Mouse (Mus musculus): ENCODE results near the gene Prmt1. TPM values are rescaled to one million over a fixed set of nuclear protein-coding genes. Genes with fewer than 3 reads are reported as not detected.

The Prmt1 gene
- total RNA-seq (2023), result 10 to 100 TPM; 74.9 to 80.6 TPM

GRCm38 (mm10) chr7:44986192-44986878, at the start of gene Prmt1:
TSS of gene Prmt1 (minus strand) at chr7:44986568.

DNA sequence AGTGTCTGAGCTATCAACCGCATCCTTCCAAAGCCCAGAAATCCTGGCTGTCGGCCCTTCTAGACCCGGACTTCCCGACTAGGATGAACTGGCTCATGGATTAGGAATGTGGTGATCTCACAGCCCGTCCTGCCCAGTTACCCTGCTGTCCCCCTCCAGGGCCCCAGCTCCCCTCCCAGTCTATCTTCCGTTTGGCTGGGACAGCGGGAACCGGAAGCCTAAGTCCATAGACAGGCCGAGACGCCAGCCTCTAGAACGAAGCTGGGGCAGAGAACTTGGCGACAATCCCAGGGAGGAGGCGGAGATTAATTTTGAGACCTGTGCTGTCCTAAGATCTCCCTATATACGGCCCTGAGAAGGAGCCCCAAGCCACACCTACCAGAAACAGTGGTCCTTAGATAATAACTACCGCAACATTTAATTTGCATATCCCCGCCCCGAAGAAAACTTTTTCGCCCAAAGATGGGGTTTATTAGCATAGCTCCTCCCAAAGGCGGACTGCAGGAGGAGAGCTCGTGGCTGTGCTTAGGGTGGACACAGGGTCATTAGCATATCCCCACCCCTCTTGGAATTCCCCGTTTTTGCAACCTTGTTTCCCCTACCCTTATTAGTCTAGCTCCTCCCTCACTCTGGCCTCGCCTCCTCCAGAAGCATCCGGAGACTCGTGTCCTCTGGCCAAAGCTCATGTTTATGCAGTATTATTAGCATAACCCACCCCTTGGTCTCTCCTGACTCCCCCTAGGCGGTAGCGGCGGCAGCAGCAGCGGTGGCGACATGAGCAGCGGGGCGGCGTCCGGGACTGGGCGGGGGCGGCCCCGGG, 31.1 kb upstream of the Prmt1 start, which contains the start of gene Rras:
Gene Rras (plus strand): TSS at position 720 of the 820 bp plus-strand sequence.

GRCm38 (mm10) chr7:45015957-45016612, 29.7 kb upstream of the Prmt1 start, which contains the start of gene Scaf1:
TSS of gene Scaf1 (minus strand) at chr7:45016363.

GRCm38 (mm10) chr7:44998501-44998955, 12.2 kb upstream of the Prmt1 start, which contains the start of gene Bcl2l12:
TSS of gene Bcl2l12 (minus strand) at chr7:44998712.

DNA sequence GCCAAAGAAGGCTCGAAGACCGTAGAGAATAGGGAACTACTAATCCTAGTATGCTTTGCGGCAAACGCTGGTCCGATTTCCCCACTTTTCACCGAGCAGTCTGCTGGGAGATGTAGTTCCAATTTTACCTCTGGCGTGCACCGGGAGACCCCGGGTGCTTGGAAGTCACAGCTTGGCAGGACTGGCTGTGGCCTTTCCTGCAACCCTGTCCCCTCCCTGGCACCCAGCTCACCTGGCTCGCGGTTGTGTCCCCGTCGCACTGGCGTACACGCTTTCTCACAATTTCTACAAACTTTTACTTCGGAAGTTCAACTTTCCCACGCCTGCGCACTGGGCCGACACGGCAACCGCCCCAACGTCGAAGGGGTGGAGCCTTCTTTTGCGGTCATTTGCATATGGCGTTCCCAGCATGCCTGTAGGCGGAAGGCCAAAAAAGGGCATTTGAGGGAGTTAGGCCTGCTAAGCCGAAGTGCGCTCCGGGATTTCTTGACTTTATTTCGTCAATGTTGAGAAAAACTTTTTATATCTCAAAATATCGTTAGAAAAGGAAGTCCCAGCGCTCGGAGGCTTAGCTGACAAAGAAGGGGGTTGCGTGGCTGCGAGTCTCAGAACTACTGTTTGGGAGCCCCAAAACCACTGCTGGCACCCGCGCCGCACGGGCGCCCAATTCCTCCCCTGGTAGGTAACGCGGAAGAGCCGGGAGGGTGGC, 11.0 kb upstream of the Prmt1 start, which contains the start of gene Irf3:
Gene Irf3 (plus strand): TSS at position 418 of the 709 bp plus-strand sequence.

GRCm38 (mm10) chr7:44974383-44975116, 11.8 kb downstream of the Prmt1 start, which contains the start of gene Cpt1c:
TSS of gene Cpt1c (minus strand) at chr7:44974851.

DNA sequence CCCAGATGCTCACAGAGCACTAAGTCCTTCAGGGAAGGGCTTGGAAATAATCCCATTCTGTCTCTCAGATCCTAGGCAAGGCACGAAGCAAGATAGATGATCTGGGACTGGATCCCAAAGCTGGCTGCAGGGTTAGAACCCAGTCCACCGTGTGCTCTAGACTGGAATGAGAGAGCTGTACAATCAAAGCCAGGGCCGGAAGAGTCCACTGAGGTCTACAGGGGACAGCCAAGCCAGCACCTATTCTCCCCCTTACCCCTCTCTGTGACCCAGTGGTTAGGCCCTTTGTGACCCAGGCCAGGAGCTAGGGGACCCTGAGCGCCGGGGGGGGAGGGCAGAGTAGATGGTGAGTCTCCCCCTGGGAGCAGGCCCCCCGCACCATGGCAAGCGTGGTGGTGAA, 43.5 kb downstream of the Prmt1 start, which contains the start of gene Tsks:
Gene Tsks (plus strand): TSS at position 301 of the 400 bp plus-strand sequence.

GRCm38 (mm10) chr7:44929204-44930151, 56.9 kb downstream of the Prmt1 start, which contains the start of gene Ap2a1:
TSS of gene Ap2a1 (minus strand) at chr7:44929496.

Other genes with a start within 250 kb of the Prmt1 start
- gene Vrk3, start 238.2 kb downstream of the Prmt1 start, total RNA-seq (2023), result 10 to 100 TPM; 49.7 to 52.8 TPM
- gene Zfp473, start 235.5 kb downstream of the Prmt1 start, total RNA-seq (2023), result 1 to 10 TPM; 1.4 to 1.9 TPM
- 10 to 100 TPM; 44.3 to 53.6 TPM for gene Nup62, start 170.5 kb downstream of the Prmt1 start, total RNA-seq (2023)
- gene Il4i1, start 170.2 kb downstream of the Prmt1 start, total RNA-seq (2023), result 1 to 10 TPM; 1.5 to 1.7 TPM
- gene Atf5, start 169.9 kb downstream of the Prmt1 start, total RNA-seq (2023), result 1 to 10 TPM; 5.6 to 6.6 TPM
- 10 to 100 TPM; 13.9 to 17.4 TPM for gene Akt1s1, start 137.6 kb downstream of the Prmt1 start, total RNA-seq (2023)
- gene Tbc1d17, start 137.5 kb downstream of the Prmt1 start, total RNA-seq (2023), result 10 to 100 TPM; 33.5 to 33.6 TPM
- 100 to 1,000 TPM; 379 to 392 TPM for gene Pnkp, start 129.4 kb downstream of the Prmt1 start, total RNA-seq (2023)
- gene Ptov1, start 116.8 kb downstream of the Prmt1 start, total RNA-seq (2023), result 10 to 100 TPM; 33.3 to 35.2 TPM
- 10 to 100 TPM; 36.7 to 44.1 TPM for gene Med25, start 93.9 kb downstream of the Prmt1 start, total RNA-seq (2023)
- gene Fuz, start 90.5 kb downstream of the Prmt1 start, total RNA-seq (2023), result 1 to 10 TPM; 5.7 to 7.4 TPM
- 10 to 100 TPM; 70.1 to 74.6 TPM for gene Ap2a1, start 57.1 kb downstream of the Prmt1 start, total RNA-seq (2023)
- not detected for gene Tsks, start 43.4 kb downstream of the Prmt1 start, total RNA-seq (2023)
- gene Cpt1c, start 11.7 kb downstream of the Prmt1 start, total RNA-seq (2023), result under 1 TPM; 0.53 to 0.85 TPM
- 10 to 100 TPM; 63.0 to 71.9 TPM for gene Irf3, start 11.1 kb upstream of the Prmt1 start, total RNA-seq (2023)
- 10 to 100 TPM in 1 of 2 experiments, 1 to 10 TPM in 1; 8.8 to 18.8 TPM for gene Bcl2l12, start 12.1 kb upstream of the Prmt1 start, total RNA-seq (2023)
- 10 to 100 TPM; 61.1 to 62.1 TPM for gene Scaf1, start 29.8 kb upstream of the Prmt1 start, total RNA-seq (2023)
- 10 to 100 TPM; 14.9 to 17.0 TPM for gene Rras, start 31.4 kb upstream of the Prmt1 start, total RNA-seq (2023)
- 10 to 100 TPM; 22.3 to 25.8 TPM for gene Prr12, start 66.3 kb upstream of the Prmt1 start, total RNA-seq (2023)
- 10 to 100 TPM; 29.1 to 38.1 TPM for gene Nosip, start 75.9 kb upstream of the Prmt1 start, total RNA-seq (2023)
- gene Prrg2, start 76.1 kb upstream of the Prmt1 start, total RNA-seq (2023), result 10 to 100 TPM; 17.4 to 19.6 TPM
- gene Rcn3, start 105.7 kb upstream of the Prmt1 start, total RNA-seq (2023), result 1 to 10 TPM; 3.0 to 3.1 TPM
- gene Fcgrt, start 117.3 kb upstream of the Prmt1 start, total RNA-seq (2023), result 10 to 100 TPM; 19.0 to 24.9 TPM
- 1,000 to 10,000 TPM; 1,010 to 1,023 TPM for gene Rps11, start 137.9 kb upstream of the Prmt1 start, total RNA-seq (2023)
- gene Rpl13a, start 142.2 kb upstream of the Prmt1 start, total RNA-seq (2023), result 1,000 to 10,000 TPM; 1,046 to 1,214 TPM
- not detected for gene Gm45713, start 149.7 kb upstream of the Prmt1 start, total RNA-seq (2023)
- 10 to 100 TPM; 22.2 to 29.2 TPM for gene Flt3l, start 149.9 kb upstream of the Prmt1 start, total RNA-seq (2023)
- 10 to 100 TPM; 46.2 to 47.4 TPM for gene Pih1d1, start 167.7 kb upstream of the Prmt1 start, total RNA-seq (2023)
- 10 to 100 TPM; 82.4 to 96.0 TPM for gene Aldh16a1, start 168.0 kb upstream of the Prmt1 start, total RNA-seq (2023)
- gene Slc17a7, start 177.4 kb upstream of the Prmt1 start, total RNA-seq (2023), result not detected
- gene Gfy, start 193.0 kb upstream of the Prmt1 start, total RNA-seq (2023), result not detected
- not detected for gene Pth2, start 194.4 kb upstream of the Prmt1 start, total RNA-seq (2023)
- gene Ccdc155, start 218.3 kb upstream of the Prmt1 start, total RNA-seq (2023), result not detected
- gene Dkkl1, start 225.6 kb upstream of the Prmt1 start, total RNA-seq (2023), result 1 to 10 TPM; 1.0 to 1.3 TPM
- gene Tead2, start 229.2 kb upstream of the Prmt1 start, total RNA-seq (2023), result not detected